Mouse (Mus musculus): ENCODE measurements around the gene Ykt6. TPM values are rescaled to one million over a fixed set of nuclear protein-coding genes. Genes with fewer than 3 reads are reported as not detected.

Gene Ykt6
- polyA plus RNA-seq, 1 experiment from 2014 or later = 16.6 TPM

GRCm38 (mm10) chr11:5913936-5914335, 41.6 kb upstream of the Ykt6 start:
- Histone ChIP-seq H3K4me3 (ENCODE audit: low read depth, low read length) (no peak overlapping the region), H3K9ac (replicated peaks) (no peak overlapping the region), H3K4me1 (ENCODE audit: insufficient read depth) (peaks cover 14% of the 10 kb centered on the region; the same call in 1 of the 2 replicates), H3K9me3 (ENCODE audit: low read length) (no peaks in the 10 kb centered on the region), H3K36me3 (replicated peaks; ENCODE audit: insufficient read depth, low read length) (peaks cover 6% of the 10 kb centered on the region; the same call in 1 of the 2 replicates), H3K4me2 (ENCODE audit: low read depth, low read length) (peak overlapping the region; percentile 48), H3K27me3 (ENCODE audit: insufficient read depth, low read length) (no peaks in the 10 kb centered on the region), H3K27ac (ENCODE audit: low read depth) (no peak overlapping the region)
- 67% methylated on average over 4 of the region's 4 CpGs for WGBS (ENCODE audit: insufficient replicate concordance)
- ATAC-seq (no peak), DNase-seq (no peak)
- TF ChIP-seq EP300 (IDR thresholded peaks at IDR 0.05; ENCODE audit: low read depth) (no peak), CTCF (IDR thresholded peaks at IDR 0.05; ENCODE audit: low read depth) (no peak)

GRCm38 (mm10) chr11:5914940-5915339, 40.6 kb upstream of the Ykt6 start:
- peak overlapping the region; percentile 48 for H3K4me2 ChIP-seq (ENCODE audit: low read depth, low read length)
- ATAC-seq (peak; percentile 30), DNase-seq (no peak)
- peak overlapping the region; percentile 1; the same call in 1 of the 2 replicates for H3K9ac ChIP-seq (replicated peaks)
- H3K4me1 ChIP-seq (ENCODE audit: insufficient read depth) = peaks cover 14% of the 10 kb centered on the region; the same call in 1 of the 2 replicates
- 0 out of 2 replicates have a peak, but pooled peaks cover 2% of the 10 kb centered on the region for H3K36me3 ChIP-seq (replicated peaks; ENCODE audit: insufficient read depth, low read length)
- no peak overlapping the region for H3K4me3 ChIP-seq (ENCODE audit: low read depth, low read length)
- TF ChIP-seq CTCF (IDR thresholded peaks at IDR 0.05; ENCODE audit: low read depth) (no peak), EP300 (IDR thresholded peaks at IDR 0.05; ENCODE audit: low read depth) (no peak)
- no peaks in the 10 kb centered on the region for H3K27me3 ChIP-seq (ENCODE audit: insufficient read depth, low read length)
- H3K9me3 ChIP-seq (ENCODE audit: low read length) = no peaks in the 10 kb centered on the region
- WGBS (ENCODE audit: insufficient replicate concordance) = 30% methylated on average over 5 of the region's 5 CpGs
- no peak overlapping the region for H3K27ac ChIP-seq (ENCODE audit: low read depth)

- Histone ChIP-seq H3K36me3 (replicated peaks; ENCODE audit: insufficient read depth, low read length) (0 out of 2 replicates have a peak, but pooled peaks cover 2% of the 10 kb centered on the region), H3K4me3 (ENCODE audit: low read depth, low read length) (no peak overlapping the region), H3K4me2 (ENCODE audit: low read depth, low read length) (peak overlapping the region; percentile 29; the same call in 1 of the 2 replicates), H3K4me1 (ENCODE audit: insufficient read depth) (peaks cover 17% of the 10 kb centered on the region; the same call in 1 of the 2 replicates), H3K9me3 (ENCODE audit: low read length) (no peaks in the 10 kb centered on the region), H3K27me3 (ENCODE audit: insufficient read depth, low read length) (no peaks in the 10 kb centered on the region), H3K27ac (ENCODE audit: low read depth) (no peak overlapping the region), H3K9ac (replicated peaks) (no peak overlapping the region)
- 57% methylated on average over 5 of the region's 5 CpGs for WGBS (ENCODE audit: insufficient replicate concordance)
- TF ChIP-seq EP300 (IDR thresholded peaks at IDR 0.05; ENCODE audit: low read depth) (no peak), CTCF (IDR thresholded peaks at IDR 0.05; ENCODE audit: low read depth) (no peak)
- DNase-seq (no peak), ATAC-seq (no peak)
Measured at GRCm38 (mm10) chr11:5915429-5916177, 39.9 kb upstream of the Ykt6 start.

- Histone ChIP-seq H3K27me3 (ENCODE audit: insufficient read depth, low read length) (no peaks in the 10 kb centered on the region), H3K36me3 (replicated peaks; ENCODE audit: insufficient read depth, low read length) (no peaks in the 10 kb centered on the region), H3K27ac (ENCODE audit: low read depth) (no peak overlapping the region), H3K9ac (replicated peaks) (no peak overlapping the region), H3K4me2 (ENCODE audit: low read depth, low read length) (no peak overlapping the region), H3K9me3 (ENCODE audit: low read length) (no peaks in the 10 kb centered on the region), H3K4me3 (ENCODE audit: low read depth, low read length) (no peak overlapping the region), H3K4me1 (ENCODE audit: insufficient read depth) (peaks cover 17% of the 10 kb centered on the region; the same call in 1 of the 2 replicates)
- DNase-seq (no peak), ATAC-seq (no peak)
- no peak for TF ChIP-seq EP300 (IDR thresholded peaks at IDR 0.05; ENCODE audit: low read depth)
- TF ChIP-seq CTCF (IDR thresholded peaks at IDR 0.05; ENCODE audit: low read depth) = no peak
- 76% methylated on average over 8 of the region's 8 CpGs for WGBS (ENCODE audit: insufficient replicate concordance)
Measured at GRCm38 (mm10) chr11:5916178-5916548, 39.3 kb upstream of the Ykt6 start.

- no peak overlapping the region for H3K4me3 ChIP-seq (ENCODE audit: low read depth, low read length)
- no peak overlapping the region for H3K27ac ChIP-seq (ENCODE audit: low read depth)
- H3K27me3 ChIP-seq (ENCODE audit: insufficient read depth, low read length) = no peaks in the 10 kb centered on the region
- no peak for TF ChIP-seq EP300 (IDR thresholded peaks at IDR 0.05; ENCODE audit: low read depth)
- TF ChIP-seq CTCF (IDR thresholded peaks at IDR 0.05; ENCODE audit: low read depth) = no peak
- no peaks in the 10 kb centered on the region for H3K9me3 ChIP-seq (ENCODE audit: low read length)
- no peak for ATAC-seq
- WGBS (ENCODE audit: insufficient replicate concordance) = 63% methylated on average over 2 of the region's 2 CpGs
- DNase-seq = no peak
- H3K4me2 ChIP-seq (ENCODE audit: low read depth, low read length) = no peak overlapping the region
- no peak overlapping the region for H3K9ac ChIP-seq (replicated peaks)
- no peaks in the 10 kb centered on the region for H3K36me3 ChIP-seq (replicated peaks; ENCODE audit: insufficient read depth, low read length)
- peaks cover 12% of the 10 kb centered on the region; the same call in 1 of the 2 replicates for H3K4me1 ChIP-seq (ENCODE audit: insufficient read depth)
Measured at GRCm38 (mm10) chr11:5918111-5918510, 37.4 kb upstream of the Ykt6 start.

- Histone ChIP-seq H3K27me3 (ENCODE audit: insufficient read depth, low read length) (no peaks in the 10 kb centered on the region), H3K9me3 (ENCODE audit: low read length) (no peaks in the 10 kb centered on the region), H3K27ac (ENCODE audit: low read depth) (peak overlapping the region; percentile 87), H3K36me3 (replicated peaks; ENCODE audit: insufficient read depth, low read length) (no peaks in the 10 kb centered on the region), H3K4me1 (ENCODE audit: insufficient read depth) (peaks cover 10% of the 10 kb centered on the region; the same call in 1 of the 2 replicates), H3K9ac (replicated peaks) (no peak overlapping the region), H3K4me2 (ENCODE audit: low read depth, low read length) (no peak overlapping the region), H3K4me3 (ENCODE audit: low read depth, low read length) (no peak overlapping the region)
- TF ChIP-seq CTCF (IDR thresholded peaks at IDR 0.05; ENCODE audit: low read depth) (no peak), EP300 (IDR thresholded peaks at IDR 0.05; ENCODE audit: low read depth) (peak; percentile 69)
- ATAC-seq (peak; percentile 92), DNase-seq (peak; percentile 58)
- 68% methylated on average over 4 of the region's 4 CpGs for WGBS (ENCODE audit: insufficient replicate concordance)
Measured at GRCm38 (mm10) chr11:5919606-5920005, 35.9 kb upstream of the Ykt6 start.
